Mouse (Mus musculus) hindbrain, embryonic 15.5 days (tissue): ENCODE results near the gene Rhbdd3. TPM values are rescaled to one million over a fixed set of nuclear protein-coding genes. Genes with fewer than 3 reads are reported as not detected.

Experiments
- ATAC-seq: fragments of 200-750 bp; cut with Nextera tagmentation; 2 replicates; pipeline ENCODE4 v1.8.0; 2017; ENCODE audit warnings: low read depth, moderate number of reproducible peaks, moderate TSS enrichment; ENCODE audit not compliant: low FRiP score
- H3K27ac ChIP-seq: fragments of 300-500 bp; sonication (generic); replicated peaks from 2 replicates; pipeline ENCODE4 v1.5.1; 2015; ENCODE audit warnings: mild to moderate bottlenecking, inconsistent platforms
- H3K27me3 ChIP-seq: fragments of 300-500 bp; sonication (generic); 2 replicates; pipeline ENCODE4 v1.6.1; 2015; ENCODE audit warnings: control low read depth, inconsistent platforms
- H3K36me3 ChIP-seq: fragments of 300-500 bp; sonication (generic); 2 replicates; pipeline ENCODE4 v1.6.1; 2015; ENCODE audit warnings: control low read depth, inconsistent platforms
- H3K4me1 ChIP-seq: fragments of 300-500 bp; sonication (generic); replicated peaks from 2 replicates; pipeline ENCODE4 v1.6.1; 2015; ENCODE audit warnings: control low read depth, inconsistent platforms
- H3K4me2 ChIP-seq: fragments of 300-500 bp; sonication (generic); 2 replicates; pipeline ENCODE4 v1.6.1; 2015; ENCODE audit warnings: moderate library complexity, mild to moderate bottlenecking, inconsistent platforms
- H3K4me3 ChIP-seq: fragments of 300-500 bp; sonication (generic); 2 replicates; pipeline ENCODE4 v1.5.1; 2015; ENCODE audit warnings: mild to moderate bottlenecking, inconsistent platforms
- H3K9ac ChIP-seq: fragments of 300-500 bp; sonication (generic); 2 replicates; pipeline ENCODE4 v1.6.1; 2015; ENCODE audit warnings: inconsistent platforms
- H3K9me3 ChIP-seq: fragments of 300-500 bp; sonication (generic); 2 replicates; pipeline ENCODE4 v1.6.1; 2016; ENCODE audit warnings: control low read depth, inconsistent platforms
- WGBS: fragments of 180-500 bp; shearing (Covaris S2); methylation state at CpG from one replicate; pipeline ENCODE4 v1.1.7; 2015; 5-methylcytosine and 5-hydroxymethylcytosine counted together
- polyA plus RNA-seq: library from polyadenylated mRNA; unstranded; fragments of >200 nt; fragmentation: Nextera tagmentation; extraction: Ambion mirVana; gene quantifications from 2 replicates; pipeline ENCODE4 v1.2.1, GENCODE M21; 2015

Gene Rhbdd3
- polyA plus RNA-seq, 1 experiment from 2014 or later = 44.3 TPM

DNA sequence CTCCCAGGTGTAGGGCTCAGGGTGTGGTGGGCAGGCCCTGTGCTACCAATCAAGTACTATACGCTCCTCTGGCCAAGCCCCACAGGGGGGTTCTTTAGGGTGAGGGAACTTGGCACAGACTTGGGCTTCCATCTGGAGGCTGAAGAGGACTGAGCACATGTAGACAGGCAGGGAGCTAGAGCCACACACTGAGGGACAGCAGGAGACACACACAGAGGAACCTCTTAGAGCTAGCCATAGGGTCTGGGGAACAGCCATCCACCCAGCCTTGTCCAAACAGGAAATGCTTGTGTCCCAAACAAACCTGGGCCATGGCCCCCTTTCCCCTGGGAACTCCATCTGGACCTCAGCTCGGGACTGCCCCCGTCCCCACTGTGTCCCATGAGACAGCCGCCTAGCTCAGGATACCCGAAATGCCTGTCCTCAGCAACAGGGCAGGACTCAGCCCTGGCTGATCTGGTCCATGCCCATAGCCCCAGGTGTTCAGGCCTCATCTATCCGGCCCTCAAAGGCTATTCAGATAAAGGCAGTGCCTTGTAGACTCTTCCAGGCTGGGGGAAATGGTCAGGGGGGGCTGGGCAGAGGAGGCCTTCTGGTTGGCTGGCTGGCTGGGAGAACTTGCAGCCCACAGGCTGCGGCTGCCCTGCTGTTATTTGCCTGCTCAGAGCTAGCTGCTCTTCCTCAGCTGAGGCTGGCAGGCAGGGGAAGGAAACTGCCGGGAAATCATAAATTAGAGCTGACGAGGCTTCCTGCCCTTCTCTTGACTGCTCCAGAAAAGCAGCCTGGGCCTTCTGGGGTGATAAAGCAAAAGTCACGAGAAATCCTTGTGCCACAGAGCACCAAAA, 56.5 kb downstream of the Rhbdd3 start:
- H3K27me3 ChIP-seq = no peaks in the 10 kb centered on the region; the same call in 1 of the 2 replicates
- peaks cover 30% of the 10 kb centered on the region for H3K4me1 ChIP-seq
- H3K36me3 ChIP-seq = no peaks in the 10 kb centered on the region
- no peaks in the 10 kb centered on the region for H3K9me3 ChIP-seq
- no peak overlapping the region for H3K4me3 ChIP-seq
- no peak overlapping the region for H3K27ac ChIP-seq
- no peak; the same call in 1 of the 2 replicates for ATAC-seq
- WGBS = 43% methylated on average over 10 of the region's 10 CpGs
- no peak overlapping the region for H3K4me2 ChIP-seq
- no peak overlapping the region for H3K9ac ChIP-seq

Other genes starting within 250 kb of the Rhbdd3 start
- gene Nf2, start 249.4 kb upstream of the Rhbdd3 start, polyA plus RNA-seq = 66.8 and 72.3 TPM in 2 replicates
- 137 and 139 TPM in 2 replicates for gene Nipsnap1, start 225.0 kb upstream of the Rhbdd3 start, polyA plus RNA-seq
- gene Thoc5, start 203.6 kb upstream of the Rhbdd3 start, polyA plus RNA-seq = 48.7 and 51.4 TPM in 2 replicates
- 11.2 and 11.6 TPM in 2 replicates for gene Nefh, start 150.9 kb upstream of the Rhbdd3 start, polyA plus RNA-seq
- 99.1 and 105 TPM in 2 replicates for gene Ap1b1, start 112.1 kb upstream of the Rhbdd3 start, polyA plus RNA-seq
- 1.1 and 1.6 TPM in 2 replicates for gene Rasl10a, start 40.8 kb upstream of the Rhbdd3 start, polyA plus RNA-seq
- gene Gas2l1, start 33.6 kb upstream of the Rhbdd3 start, polyA plus RNA-seq = 27.0 and 32.2 TPM in 2 replicates
- gene Ewsr1, start 340 bp downstream of the Rhbdd3 start, polyA plus RNA-seq = 564 and 566 TPM in 2 replicates
- gene Emid1, start 53.3 kb downstream of the Rhbdd3 start, polyA plus RNA-seq = 16.0 and 17.1 TPM in 2 replicates
- 5.6 and 6.1 TPM in 2 replicates for gene Kremen1, start 162.6 kb downstream of the Rhbdd3 start, polyA plus RNA-seq